Mouse (Mus musculus) midbrain, postnatal 0 days (tissue): ENCODE results near the gene Dctn5. TPM values are rescaled to one million over a fixed set of nuclear protein-coding genes. Genes with fewer than 3 reads are reported as not detected.

ENCODE experiments used
- ATAC-seq: fragments of 200-750 bp; cut with Nextera tagmentation; 2 replicates; pipeline ENCODE4 v1.8.0; 2017; ENCODE audit warnings: moderate number of reproducible peaks, mild to moderate bottlenecking, moderate TSS enrichment, moderate library complexity; ENCODE audit not compliant: low FRiP score
- DNase-seq: peaks from one replicate; pipeline ENCODE4 v3.0.0-alpha.2; 2015; ENCODE audit warnings: low spot score
- H3K27ac ChIP-seq: fragments of 300-500 bp; sonication (generic); 2 replicates; pipeline ENCODE4 v1.5.1; 2014; ENCODE audit warnings: low read depth, mild to moderate bottlenecking, low read length, mixed read lengths
- H3K27me3 ChIP-seq: fragments of 300-500 bp; sonication (generic); 2 replicates; pipeline ENCODE4 v1.6.1; 2014; ENCODE audit warnings: low read length, control low read depth, mixed read lengths; ENCODE audit not compliant: insufficient read depth
- H3K36me3 ChIP-seq: fragments of 300-500 bp; sonication (generic); 2 replicates; pipeline ENCODE4 v1.6.1; 2014; ENCODE audit warnings: low read length, control low read depth, mixed read lengths; ENCODE audit not compliant: insufficient read depth
- H3K4me1 ChIP-seq: fragments of 300-500 bp; sonication (generic); 2 replicates; pipeline ENCODE4 v1.6.1; 2014; ENCODE audit warnings: mild to moderate bottlenecking, control low read depth, antibody characterized with exemption, low read length, mixed read lengths; ENCODE audit not compliant: insufficient read depth
- H3K4me2 ChIP-seq: fragments of 300-500 bp; sonication (generic); 2 replicates; pipeline ENCODE4 v1.6.1; 2014; ENCODE audit warnings: low read depth, mild to moderate bottlenecking, low read length, mixed read lengths; ENCODE audit not compliant: poor library complexity, severe bottlenecking
- H3K4me3 ChIP-seq: fragments of 300-500 bp; sonication (generic); 2 replicates; pipeline ENCODE4 v1.5.1; 2014; ENCODE audit warnings: low read depth, mild to moderate bottlenecking, low read length, moderate library complexity
- H3K9ac ChIP-seq: fragments of 300-500 bp; sonication (generic); replicated peaks from 2 replicates; pipeline ENCODE4 v1.6.1; 2014; ENCODE audit warnings: mild to moderate bottlenecking, low read length, moderate library complexity, mixed read lengths; ENCODE audit not compliant: poor library complexity, severe bottlenecking
- H3K9me3 ChIP-seq: fragments of 300-500 bp; sonication (generic); 2 replicates; pipeline ENCODE4 v1.6.1; 2016; ENCODE audit warnings: low read length, control low read depth
- CTCF ChIP-seq: IDR thresholded peaks from 2 replicates; pipeline ENCODE4 v1.5.1; 2016; ENCODE audit warnings: antibody characterized with exemption, mild to moderate bottlenecking
- WGBS: fragments of 180-500 bp; shearing (Covaris S2); extraction: QIAGEN DNeasy Blood & Tissue Kit; methylation state at CpG from one replicate; pipeline ENCODE4 v1.1.7; 2014; 5-methylcytosine and 5-hydroxymethylcytosine counted together
- polyA plus RNA-seq: library from polyadenylated mRNA; unstranded; fragments of >200 nt; fragmentation: Nextera tagmentation; extraction: Ambion mirVana; gene quantifications from 2 replicates; pipeline ENCODE4 v1.2.1, GENCODE M21; 2015
- total RNA-seq: library from RNA; depleted of rRNA; stranded (reverse); fragments of >200 nt; gene quantifications from 2 replicates; pipeline ENCODE4 v1.2.3, GENCODE M21; 2014

Gene Dctn5
- total and polyA plus RNA-seq, 2 experiments from 2014 or later: 106 to 144 TPM

- 0 out of 2 replicates have a peak, but pooled peaks cover 6% of the 10 kb centered on the region for H3K4me1 ChIP-seq
- H3K4me2 ChIP-seq: peak overlapping the region; percentile 92
- no peaks in the 10 kb centered on the region for H3K9me3 ChIP-seq
- ATAC-seq (no peak; the same call in 1 of the 2 replicates), DNase-seq (no peak)
- 16% methylated on average over 8 of the region's 8 CpGs for WGBS
- H3K4me3 ChIP-seq: peak overlapping the region; percentile 83
- no peaks in the 10 kb centered on the region for H3K27me3 ChIP-seq
- peak overlapping the region; percentile 80 for H3K27ac ChIP-seq
- peaks cover 24% of the 10 kb centered on the region for H3K36me3 ChIP-seq
- no peak for TF ChIP-seq CTCF
- H3K9ac ChIP-seq: peak overlapping the region; percentile 83
These were observed 441 bp downstream of the Dctn5 start for GRCm38 (mm10) chr7:122133338-122133625.

GRCm38 (mm10) chr7:122135070-122135469 lies 2.2 kb downstream of the Dctn5 start:
- Histone ChIP-seq H3K4me3 (no peak overlapping the region), H3K4me1 (0 out of 2 replicates have a peak, but pooled peaks cover 6% of the 10 kb centered on the region), H3K4me2 (no peak overlapping the region), H3K9me3 (no peaks in the 10 kb centered on the region), H3K27ac (no peak overlapping the region), H3K9ac (no peak overlapping the region), H3K27me3 (no peaks in the 10 kb centered on the region), H3K36me3 (peaks cover 37% of the 10 kb centered on the region)
- DNase-seq (peak; percentile 22), ATAC-seq (no peak)
- TF ChIP-seq CTCF: peak; percentile 56
- 77% methylated on average over 10 of the region's 10 CpGs for WGBS

- H3K27me3 ChIP-seq: no peaks in the 10 kb centered on the region
- DNase-seq (no peak), ATAC-seq (no peak)
- H3K9me3 ChIP-seq: no peaks in the 10 kb centered on the region
- no peak for TF ChIP-seq CTCF
- H3K4me3 ChIP-seq: no peak overlapping the region
- no peak overlapping the region for H3K27ac ChIP-seq
- no peak overlapping the region for H3K9ac ChIP-seq
- peaks cover 42% of the 10 kb centered on the region for H3K36me3 ChIP-seq
- no peak overlapping the region for H3K4me2 ChIP-seq
- 0 out of 2 replicates have a peak, but pooled peaks cover 6% of the 10 kb centered on the region for H3K4me1 ChIP-seq
These were observed 4.2 kb downstream of the Dctn5 start for GRCm38 (mm10) chr7:122137071-122137470.

- Histone ChIP-seq H3K4me3 (no peak overlapping the region), H3K9ac (no peak overlapping the region), H3K4me1 (0 out of 2 replicates have a peak, but pooled peaks cover 6% of the 10 kb centered on the region), H3K27me3 (no peaks in the 10 kb centered on the region), H3K9me3 (no peaks in the 10 kb centered on the region), H3K36me3 (peaks cover 51% of the 10 kb centered on the region), H3K4me2 (no peak overlapping the region), H3K27ac (no peak overlapping the region)
- WGBS: 96% methylated on average over 5 of the region's 5 CpGs
- no peak for DNase-seq
- no peak for ATAC-seq
- no peak for TF ChIP-seq CTCF
These were observed 5.3 kb downstream of the Dctn5 start for GRCm38 (mm10) chr7:122138190-122138589.

GRCm38 (mm10) chr7:122140991-122141390 lies 8.2 kb downstream of the Dctn5 start:
- Histone ChIP-seq H3K4me1 (no peaks in the 10 kb centered on the region), H3K27me3 (no peaks in the 10 kb centered on the region), H3K4me2 (no peak overlapping the region), H3K36me3 (peaks cover 60% of the 10 kb centered on the region), H3K9ac (no peak overlapping the region), H3K27ac (no peak overlapping the region), H3K9me3 (no peaks in the 10 kb centered on the region), H3K4me3 (no peak overlapping the region)
- no peak for ATAC-seq
- TF ChIP-seq CTCF: no peak
- no peak for DNase-seq

- H3K4me1 ChIP-seq: no peaks in the 10 kb centered on the region
- no peak overlapping the region for H3K4me2 ChIP-seq
- ATAC-seq (no peak), DNase-seq (no peak)
- WGBS: 92% methylated on average over 4 of the region's 4 CpGs
- H3K27me3 ChIP-seq: no peaks in the 10 kb centered on the region
- TF ChIP-seq CTCF: no peak
- no peak overlapping the region for H3K9ac ChIP-seq
- H3K4me3 ChIP-seq: no peak overlapping the region
- H3K27ac ChIP-seq: no peak overlapping the region
- H3K9me3 ChIP-seq: no peaks in the 10 kb centered on the region
- H3K36me3 ChIP-seq: peaks cover 19% of the 10 kb centered on the region
These were observed 19.6 kb downstream of the Dctn5 start for GRCm38 (mm10) chr7:122152473-122152872.
